Mouse (Mus musculus): Measurements from ENCODE around the gene Pex1. TPM values are rescaled to one million over a fixed set of nuclear protein-coding genes. Genes with fewer than 3 reads are reported as not detected.

The Pex1 gene
- polyA plus RNA-seq, 1 experiment from 2014 or later, result 11.3 TPM

DNA sequence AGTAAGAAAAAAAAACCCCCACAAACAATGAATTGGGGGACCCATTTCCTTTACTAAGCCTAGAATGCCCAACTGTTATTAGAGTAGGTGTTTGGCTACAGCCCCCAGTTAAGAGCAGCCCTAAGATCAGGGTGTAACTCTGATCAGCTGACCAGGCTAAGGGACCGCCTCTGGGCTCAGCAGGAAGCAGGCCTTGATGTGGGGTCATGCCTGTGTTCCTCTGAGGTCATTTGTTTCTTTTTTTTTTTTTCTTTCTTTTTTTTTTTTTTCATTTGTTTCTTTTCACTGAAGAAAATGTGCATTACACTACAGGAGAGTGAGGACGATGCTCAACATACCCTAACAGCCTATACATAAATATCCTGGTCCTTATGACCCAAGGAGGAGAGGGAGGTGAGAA is 17.9 kb upstream of the Pex1 start:
- Histone ChIP-seq H3K9me3 (ENCODE audit: low read length) (no peaks in the 10 kb centered on the region), H3K27me3 (ENCODE audit: insufficient read depth, low read length) (no peaks in the 10 kb centered on the region), H3K27ac (ENCODE audit: low read depth) (no peak overlapping the region), H3K4me2 (ENCODE audit: low read depth, low read length) (no peak overlapping the region), H3K4me1 (ENCODE audit: insufficient read depth) (no peaks in the 10 kb centered on the region), H3K4me3 (ENCODE audit: low read depth, low read length) (no peak overlapping the region), H3K36me3 (replicated peaks; ENCODE audit: insufficient read depth, low read length) (peaks cover 82% of the 10 kb centered on the region), H3K9ac (replicated peaks) (no peak overlapping the region)
- no peak for DNase-seq
- TF ChIP-seq CTCF (IDR thresholded peaks at IDR 0.05; ENCODE audit: low read depth) (no peak), EP300 (IDR thresholded peaks at IDR 0.05; ENCODE audit: low read depth) (no peak)
- 83% methylated on average over 2 of the region's 2 CpGs for WGBS (ENCODE audit: insufficient replicate concordance)
- ATAC-seq, result no peak

DNA sequence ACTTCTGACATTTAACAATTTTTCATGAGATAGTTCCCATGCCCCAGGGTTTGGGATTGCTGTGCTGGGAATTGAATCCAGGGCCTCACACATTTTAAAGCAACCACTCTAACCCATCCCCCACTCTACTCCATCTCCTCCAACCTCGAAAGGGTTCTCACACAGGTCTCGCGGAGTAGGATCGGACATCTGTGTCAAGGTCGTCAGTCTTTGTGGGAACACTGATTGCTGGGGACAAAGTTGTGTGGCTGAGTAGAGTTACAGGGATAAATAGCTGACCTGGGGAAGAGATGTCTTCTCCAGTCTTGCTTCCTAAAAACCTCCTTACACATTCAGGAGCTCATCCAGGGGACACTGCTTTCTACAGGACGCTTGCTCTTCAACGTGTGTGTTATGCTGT is 16.8 kb upstream of the Pex1 start:
- Histone ChIP-seq H3K27me3 (ENCODE audit: insufficient read depth, low read length) (no peaks in the 10 kb centered on the region), H3K27ac (ENCODE audit: low read depth) (no peak overlapping the region), H3K9ac (replicated peaks) (no peak overlapping the region), H3K4me2 (ENCODE audit: low read depth, low read length) (no peak overlapping the region), H3K4me1 (ENCODE audit: insufficient read depth) (no peaks in the 10 kb centered on the region), H3K4me3 (ENCODE audit: low read depth, low read length) (no peak overlapping the region), H3K36me3 (replicated peaks; ENCODE audit: insufficient read depth, low read length) (peaks cover 82% of the 10 kb centered on the region), H3K9me3 (ENCODE audit: low read length) (no peaks in the 10 kb centered on the region)
- WGBS (ENCODE audit: insufficient replicate concordance), result 90% methylated on average over 7 of the region's 7 CpGs
- ATAC-seq (no peak), DNase-seq (no peak)
- TF ChIP-seq CTCF (IDR thresholded peaks at IDR 0.05; ENCODE audit: low read depth) (no peak), EP300 (IDR thresholded peaks at IDR 0.05; ENCODE audit: low read depth) (no peak)

DNA sequence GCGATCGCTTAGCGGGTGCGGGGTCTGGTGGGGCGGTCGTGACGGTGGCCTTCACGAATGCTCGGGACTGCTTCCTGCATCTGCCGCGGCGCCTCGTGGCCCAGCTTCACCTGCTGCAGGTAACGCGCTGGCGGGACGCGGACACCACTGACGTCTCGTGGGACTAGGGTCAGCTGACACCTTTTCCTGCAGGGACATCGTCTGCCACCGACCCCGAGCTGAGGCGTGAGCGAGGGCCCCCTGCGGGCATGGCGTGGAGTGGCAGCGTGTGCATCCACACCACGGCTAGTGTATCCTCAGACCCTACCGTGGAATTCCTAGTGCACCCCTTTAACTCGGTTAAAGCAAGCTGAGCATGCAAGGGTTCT is 517 bp downstream of the Pex1 start, which contains the start of gene Rbm48:
Rbm48 (minus strand) TSS at position 187 of the 368 bp plus-strand sequence.
- peaks cover 13% of the 10 kb centered on the region for H3K4me1 ChIP-seq (ENCODE audit: insufficient read depth)
- no peak for TF ChIP-seq EP300 (IDR thresholded peaks at IDR 0.05; ENCODE audit: low read depth)
- TF ChIP-seq CTCF (IDR thresholded peaks at IDR 0.05; ENCODE audit: low read depth), result peak; percentile 81
- H3K9me3 ChIP-seq (ENCODE audit: low read length), result no peaks in the 10 kb centered on the region
- peak within 1 kb of the TSS; percentile 84 for H3K27ac ChIP-seq (ENCODE audit: low read depth)
- peak within 1 kb of the TSS; percentile 90 for H3K4me2 ChIP-seq (ENCODE audit: low read depth, low read length)
- ATAC-seq (peak; percentile 81), DNase-seq (peak; percentile 84)
- peaks cover 5% of the 10 kb centered on the region; the same call in 1 of the 2 replicates for H3K36me3 ChIP-seq (replicated peaks; ENCODE audit: insufficient read depth, low read length)
- no peaks in the 10 kb centered on the region for H3K27me3 ChIP-seq (ENCODE audit: insufficient read depth, low read length)
- under 1% methylated on average over 31 of the region's 31 CpGs for WGBS (ENCODE audit: insufficient replicate concordance)
- H3K4me3 ChIP-seq (ENCODE audit: low read depth, low read length), result peak within 1 kb of the TSS; percentile 88
- H3K9ac ChIP-seq (replicated peaks), result peak within 1 kb of the TSS; percentile 78

DNA sequence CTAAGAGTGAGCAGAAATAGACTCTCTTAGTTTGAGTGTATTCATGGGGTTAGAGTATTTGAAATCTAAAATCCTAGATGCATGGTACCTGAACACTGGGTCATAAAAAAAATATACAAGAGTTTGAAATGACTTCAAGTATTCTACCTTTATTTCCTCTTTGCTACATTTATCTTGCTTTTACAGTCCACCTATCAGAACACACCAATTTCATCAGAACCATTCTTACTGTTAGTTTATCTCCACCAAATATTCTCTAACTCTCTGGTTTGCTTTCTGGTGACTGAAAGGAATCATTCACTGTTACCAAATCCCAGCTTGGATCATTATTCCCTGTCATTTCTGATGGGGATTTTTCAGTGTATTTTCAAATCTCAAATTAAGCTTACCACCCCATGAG is 1.3 kb downstream of the Pex1 start:
- peak overlapping the region; percentile 90 for H3K4me2 ChIP-seq (ENCODE audit: low read depth, low read length)
- no peak overlapping the region for H3K27ac ChIP-seq (ENCODE audit: low read depth)
- peak overlapping the region; percentile 88 for H3K4me3 ChIP-seq (ENCODE audit: low read depth, low read length)
- peaks cover 2% of the 10 kb centered on the region; the same call in 1 of the 2 replicates for H3K36me3 ChIP-seq (replicated peaks; ENCODE audit: insufficient read depth, low read length)
- DNase-seq, result no peak
- TF ChIP-seq EP300 (IDR thresholded peaks at IDR 0.05; ENCODE audit: low read depth) (no peak), CTCF (IDR thresholded peaks at IDR 0.05; ENCODE audit: low read depth) (no peak)
- H3K27me3 ChIP-seq (ENCODE audit: insufficient read depth, low read length), result no peaks in the 10 kb centered on the region
- no peak for ATAC-seq
- no peak overlapping the region for H3K9ac ChIP-seq (replicated peaks)
- H3K4me1 ChIP-seq (ENCODE audit: insufficient read depth), result peaks cover 13% of the 10 kb centered on the region
- H3K9me3 ChIP-seq (ENCODE audit: low read length), result no peaks in the 10 kb centered on the region

DNA sequence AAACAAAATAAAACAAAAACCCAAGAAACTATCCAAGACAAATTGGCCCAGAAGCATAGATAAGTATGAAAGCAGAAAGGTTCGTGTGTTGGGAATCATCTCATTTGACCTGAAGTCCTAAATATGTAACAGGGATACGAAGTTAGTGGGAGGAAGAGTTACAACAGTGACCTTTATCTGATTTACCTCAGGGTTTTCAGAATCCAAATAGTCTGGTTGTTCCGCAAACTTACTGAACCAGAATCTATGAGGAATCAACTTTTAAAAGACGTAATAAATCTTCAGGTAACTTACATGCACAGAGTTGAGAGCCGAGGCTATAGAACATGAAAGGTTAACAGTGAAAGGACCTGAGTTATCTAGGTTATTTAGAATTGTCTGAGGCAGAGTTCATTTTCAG is 2.9 kb downstream of the Pex1 start:
- no peak for ATAC-seq
- 0 out of 2 replicates have a peak overlapping the region, but pooled peaks have one; percentile 19 for H3K27ac ChIP-seq (ENCODE audit: low read depth)
- DNase-seq, result no peak
- no peaks in the 10 kb centered on the region for H3K27me3 ChIP-seq (ENCODE audit: insufficient read depth, low read length)
- no peak for TF ChIP-seq EP300 (IDR thresholded peaks at IDR 0.05; ENCODE audit: low read depth)
- TF ChIP-seq CTCF (IDR thresholded peaks at IDR 0.05; ENCODE audit: low read depth), result no peak
- H3K36me3 ChIP-seq (replicated peaks; ENCODE audit: insufficient read depth, low read length), result no peaks in the 10 kb centered on the region; the same call in 1 of the 2 replicates
- H3K9ac ChIP-seq (replicated peaks), result no peak overlapping the region
- no peak overlapping the region for H3K4me3 ChIP-seq (ENCODE audit: low read depth, low read length)
- peaks cover 13% of the 10 kb centered on the region for H3K4me1 ChIP-seq (ENCODE audit: insufficient read depth)
- WGBS (ENCODE audit: insufficient replicate concordance), result 81% methylated on average over 5 of the region's 5 CpGs
- H3K9me3 ChIP-seq (ENCODE audit: low read length), result no peaks in the 10 kb centered on the region
- no peak overlapping the region for H3K4me2 ChIP-seq (ENCODE audit: low read depth, low read length)

DNA sequence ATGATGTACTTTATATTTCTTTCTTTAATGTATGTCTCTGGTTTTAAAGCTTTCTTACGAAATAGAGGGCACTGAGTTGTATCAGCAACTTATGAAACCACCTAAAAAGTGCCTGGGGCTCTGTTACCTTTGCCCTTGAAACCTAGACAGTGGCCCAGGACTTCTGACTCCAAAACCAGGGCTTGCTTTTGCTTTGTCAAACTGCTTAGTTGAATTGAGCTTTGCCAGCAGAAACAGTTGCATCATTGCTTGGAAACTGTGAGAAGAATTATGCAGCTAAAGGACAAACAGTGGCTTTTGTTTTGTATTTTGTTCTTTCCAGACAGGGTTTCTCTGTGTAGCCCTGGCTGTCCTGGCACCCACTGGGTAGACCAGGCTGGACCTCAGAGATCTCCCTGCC is 4.4 kb downstream of the Pex1 start:
- no peak overlapping the region for H3K4me3 ChIP-seq (ENCODE audit: low read depth, low read length)
- H3K9ac ChIP-seq (replicated peaks), result no peak overlapping the region
- H3K4me1 ChIP-seq (ENCODE audit: insufficient read depth), result peaks cover 6% of the 10 kb centered on the region
- H3K27ac ChIP-seq (ENCODE audit: low read depth), result peak overlapping the region; percentile 56
- no peak for ATAC-seq
- H3K9me3 ChIP-seq (ENCODE audit: low read length), result no peaks in the 10 kb centered on the region
- DNase-seq, result no peak
- no peak for TF ChIP-seq CTCF (IDR thresholded peaks at IDR 0.05; ENCODE audit: low read depth)
- TF ChIP-seq EP300 (IDR thresholded peaks at IDR 0.05; ENCODE audit: low read depth), result no peak
- no peak overlapping the region for H3K4me2 ChIP-seq (ENCODE audit: low read depth, low read length)
- peaks cover 6% of the 10 kb centered on the region for H3K36me3 ChIP-seq (replicated peaks; ENCODE audit: insufficient read depth, low read length)
- 68% methylated on average over 1 of the region's 1 CpGs for WGBS (ENCODE audit: insufficient replicate concordance)
- H3K27me3 ChIP-seq (ENCODE audit: insufficient read depth, low read length), result no peaks in the 10 kb centered on the region

DNA sequence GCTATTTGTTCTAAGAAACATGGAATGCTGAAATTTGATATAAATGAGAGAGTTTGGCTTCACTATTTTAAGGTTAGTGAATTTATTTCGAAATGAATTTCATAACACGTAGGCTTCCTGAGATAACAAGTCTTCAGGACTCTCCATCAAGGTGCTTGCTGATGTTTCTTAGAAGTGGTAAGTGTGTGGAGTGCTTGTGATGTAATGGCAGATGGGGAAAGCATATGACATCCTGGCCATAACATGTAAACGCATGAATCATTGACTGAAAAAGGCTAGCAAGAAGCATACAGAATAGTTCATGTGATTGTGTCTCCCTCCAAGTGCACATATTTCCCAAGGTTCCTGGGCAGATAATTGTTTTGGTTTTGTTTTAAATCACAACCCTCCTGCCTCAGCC is 4.9 kb downstream of the Pex1 start:
- no peak for ATAC-seq
- H3K4me3 ChIP-seq (ENCODE audit: low read depth, low read length), result no peak overlapping the region
- no peak overlapping the region for H3K4me2 ChIP-seq (ENCODE audit: low read depth, low read length)
- no peak for DNase-seq
- no peak overlapping the region for H3K9ac ChIP-seq (replicated peaks)
- H3K4me1 ChIP-seq (ENCODE audit: insufficient read depth), result peaks cover 4% of the 10 kb centered on the region; the same call in 1 of the 2 replicates
- no peaks in the 10 kb centered on the region for H3K27me3 ChIP-seq (ENCODE audit: insufficient read depth, low read length)
- 78% methylated on average over 3 of the region's 3 CpGs for WGBS (ENCODE audit: insufficient replicate concordance)
- peak overlapping the region; percentile 56 for H3K27ac ChIP-seq (ENCODE audit: low read depth)
- H3K36me3 ChIP-seq (replicated peaks; ENCODE audit: insufficient read depth, low read length), result peaks cover 11% of the 10 kb centered on the region
- TF ChIP-seq EP300 (IDR thresholded peaks at IDR 0.05; ENCODE audit: low read depth) (no peak), CTCF (IDR thresholded peaks at IDR 0.05; ENCODE audit: low read depth) (no peak)
- no peaks in the 10 kb centered on the region for H3K9me3 ChIP-seq (ENCODE audit: low read length)
